Mouse (Mus musculus) heart, embryonic 15.5 days (tissue): ENCODE measurements around the gene Phb2. TPM values are rescaled to one million over a fixed set of nuclear protein-coding genes. Genes with fewer than 3 reads are reported as not detected.

ENCODE experiments used
- ATAC-seq: fragments of 200-750 bp; cut with Nextera tagmentation; replicated peaks from 2 replicates; pipeline ENCODE4 v1.8.0; 2017; ENCODE audit warnings: low read depth, moderate TSS enrichment; ENCODE audit not compliant: insufficient number of reproducible peaks, insufficient read depth, low FRiP score
- H3K27ac ChIP-seq: fragments of 300-500 bp; sonication (generic); 2 replicates; pipeline ENCODE4 v1.5.1; 2015; ENCODE audit warnings: mild to moderate bottlenecking, inconsistent platforms
- H3K27me3 ChIP-seq: fragments of 300-500 bp; sonication (generic); 2 replicates; pipeline ENCODE4 v1.6.1; 2015; ENCODE audit warnings: inconsistent platforms
- H3K36me3 ChIP-seq: fragments of 300-500 bp; sonication (generic); 2 replicates; pipeline ENCODE4 v1.6.1; 2015; ENCODE audit warnings: mild to moderate bottlenecking, inconsistent platforms
- H3K4me1 ChIP-seq: fragments of 300-500 bp; sonication (generic); replicated peaks from 2 replicates; pipeline ENCODE4 v1.6.1; 2015; ENCODE audit warnings: inconsistent platforms
- H3K4me2 ChIP-seq: fragments of 300-500 bp; sonication (generic); 2 replicates; pipeline ENCODE4 v1.6.1; 2015; ENCODE audit warnings: inconsistent platforms, mild to moderate bottlenecking, moderate library complexity
- H3K4me3 ChIP-seq: fragments of 300-500 bp; sonication (generic); 2 replicates; pipeline ENCODE4 v1.5.1; 2015; ENCODE audit warnings: mild to moderate bottlenecking, inconsistent platforms
- H3K9ac ChIP-seq: fragments of 300-500 bp; sonication (generic); 2 replicates; pipeline ENCODE4 v1.6.1; 2015; ENCODE audit warnings: mild to moderate bottlenecking, inconsistent platforms
- H3K9me3 ChIP-seq: fragments of 300-500 bp; sonication (generic); replicated peaks from 2 replicates; pipeline ENCODE4 v1.6.1; 2016; ENCODE audit warnings: inconsistent platforms
- WGBS: fragments of 180-500 bp; shearing (Covaris S2); methylation state at CpG from one replicate; pipeline ENCODE4 v1.1.7; 2015; ENCODE audit warnings: mixed read lengths; 5-methylcytosine and 5-hydroxymethylcytosine counted together
- polyA plus RNA-seq: library from polyadenylated mRNA; unstranded; fragments of >200 nt; fragmentation: Nextera tagmentation; extraction: Ambion mirVana; gene quantifications from 2 replicates; pipeline ENCODE4 v1.2.1, GENCODE M21; 2015

Phb2 gene
- polyA plus RNA-seq, 1 experiment from 2014 or later = 307 TPM

GRCm38 (mm10) chr6:124708289-124708889 lies 3.7 kb upstream of the Phb2 start:
- H3K4me2 ChIP-seq = no peak overlapping the region
- no peak overlapping the region for H3K4me3 ChIP-seq
- no peaks in the 10 kb centered on the region for H3K9me3 ChIP-seq
- WGBS = 92% methylated on average over 10 of the region's 10 CpGs
- H3K9ac ChIP-seq = no peak overlapping the region
- peaks cover 25% of the 10 kb centered on the region for H3K4me1 ChIP-seq
- ATAC-seq = no peak
- peaks cover 31% of the 10 kb centered on the region for H3K36me3 ChIP-seq
- no peaks in the 10 kb centered on the region for H3K27me3 ChIP-seq
- no peak overlapping the region for H3K27ac ChIP-seq

GRCm38 (mm10) chr6:124712918-124713317 lies 782 bp downstream of the Phb2 start:
- Histone ChIP-seq H3K9me3 (no peaks in the 10 kb centered on the region), H3K27ac (peak overlapping the region; percentile 87), H3K9ac (peak overlapping the region; percentile 88), H3K36me3 (peaks cover 39% of the 10 kb centered on the region), H3K4me2 (peak overlapping the region; percentile 76), H3K27me3 (no peaks in the 10 kb centered on the region), H3K4me3 (peak overlapping the region; percentile 84), H3K4me1 (peaks cover 34% of the 10 kb centered on the region)
- 11% methylated on average over 11 of the region's 11 CpGs for WGBS
- ATAC-seq = no peak

- Histone ChIP-seq H3K9ac (no peak overlapping the region), H3K27me3 (no peaks in the 10 kb centered on the region), H3K4me1 (peaks cover 26% of the 10 kb centered on the region), H3K4me2 (no peak overlapping the region; the same call in 1 of the 2 replicates), H3K36me3 (peaks cover 33% of the 10 kb centered on the region), H3K4me3 (no peak overlapping the region), H3K27ac (no peak overlapping the region), H3K9me3 (no peaks in the 10 kb centered on the region)
- ATAC-seq = no peak
- WGBS = 63% methylated on average over 20 of the region's 20 CpGs
Measured at GRCm38 (mm10) chr6:124716864-124717490, 4.8 kb downstream of the Phb2 start.

DNA sequence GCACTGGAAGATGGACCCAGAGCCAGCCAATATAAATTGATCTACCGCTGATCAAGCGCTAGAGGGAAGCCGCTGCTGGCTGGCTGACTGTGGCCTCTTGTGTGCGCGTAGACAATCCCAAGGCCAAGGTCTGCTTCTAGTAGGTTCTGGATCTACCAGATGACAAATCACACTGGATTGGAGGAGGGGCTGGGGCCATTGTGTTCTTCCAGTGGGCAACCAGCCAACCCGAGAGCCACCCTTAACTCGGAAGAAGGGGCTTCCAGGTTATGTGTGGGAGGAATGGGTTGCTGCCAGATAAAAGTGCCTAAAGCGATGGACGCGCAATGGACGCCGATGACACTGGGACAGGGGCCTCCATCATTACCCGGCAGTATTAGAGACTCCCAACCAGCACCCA lies 5.8 kb downstream of the Phb2 start:
- H3K27me3 ChIP-seq = no peaks in the 10 kb centered on the region
- peak overlapping the region; percentile 3; the same call in 1 of the 2 replicates for H3K4me2 ChIP-seq
- no peaks in the 10 kb centered on the region for H3K9me3 ChIP-seq
- WGBS = 76% methylated on average over 13 of the region's 13 CpGs
- peaks cover 22% of the 10 kb centered on the region for H3K4me1 ChIP-seq
- ATAC-seq = no peak
- no peak overlapping the region for H3K9ac ChIP-seq
- H3K4me3 ChIP-seq = peak overlapping the region; percentile 24; the same call in 1 of the 2 replicates
- peaks cover 33% of the 10 kb centered on the region for H3K36me3 ChIP-seq
- no peak overlapping the region; the same call in 1 of the 2 replicates for H3K27ac ChIP-seq

DNA sequence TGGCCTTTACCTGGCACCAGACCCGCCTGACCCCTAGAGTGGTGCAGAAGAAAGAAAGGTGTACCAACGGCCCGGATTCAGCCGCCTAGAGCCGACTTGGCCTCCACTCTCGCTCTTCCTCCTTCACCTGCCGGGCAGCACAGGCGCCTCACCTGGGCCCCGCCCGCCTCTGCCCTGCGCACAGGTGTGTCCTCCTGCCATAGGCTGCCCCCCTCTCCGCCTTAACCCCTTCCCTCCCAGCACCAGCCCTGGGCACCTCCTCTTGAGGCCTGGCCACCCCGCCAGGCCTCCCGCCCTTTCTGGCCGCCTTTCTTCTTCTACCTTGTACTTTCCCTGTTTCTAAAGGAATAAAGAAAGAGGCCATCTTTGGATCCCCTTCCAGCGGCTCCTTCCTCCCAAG lies 6.6 kb downstream of the Phb2 start:
- 71% methylated on average over 16 of the region's 16 CpGs for WGBS
- Histone ChIP-seq H3K9me3 (no peaks in the 10 kb centered on the region), H3K4me3 (peak overlapping the region; percentile 24; the same call in 1 of the 2 replicates), H3K27ac (peak overlapping the region; percentile 0; the same call in 1 of the 2 replicates), H3K4me2 (no peak overlapping the region), H3K36me3 (peaks cover 31% of the 10 kb centered on the region), H3K9ac (no peak overlapping the region), H3K4me1 (peaks cover 15% of the 10 kb centered on the region), H3K27me3 (no peaks in the 10 kb centered on the region)
- ATAC-seq = no peak

GRCm38 (mm10) chr6:124719354-124719978 lies 7.3 kb downstream of the Phb2 start:
- Histone ChIP-seq H3K4me1 (peaks cover 9% of the 10 kb centered on the region), H3K27me3 (no peaks in the 10 kb centered on the region), H3K36me3 (peaks cover 25% of the 10 kb centered on the region), H3K9ac (no peak overlapping the region), H3K27ac (peak overlapping the region; percentile 0; the same call in 1 of the 2 replicates), H3K4me3 (peak overlapping the region; percentile 9; the same call in 1 of the 2 replicates), H3K9me3 (no peaks in the 10 kb centered on the region), H3K4me2 (no peak overlapping the region)
- 50% methylated on average over 7 of the region's 7 CpGs for WGBS
- no peak for ATAC-seq

- Histone ChIP-seq H3K4me1 (peaks cover 9% of the 10 kb centered on the region), H3K4me2 (no peak overlapping the region), H3K9me3 (no peaks in the 10 kb centered on the region), H3K27me3 (no peaks in the 10 kb centered on the region), H3K9ac (no peak overlapping the region), H3K36me3 (peaks cover 11% of the 10 kb centered on the region), H3K27ac (no peak overlapping the region), H3K4me3 (no peak overlapping the region)
- ATAC-seq = no peak
- WGBS = 54% methylated on average over 11 of the region's 11 CpGs
Measured at GRCm38 (mm10) chr6:124720904-124721303, 8.8 kb downstream of the Phb2 start.

DNA sequence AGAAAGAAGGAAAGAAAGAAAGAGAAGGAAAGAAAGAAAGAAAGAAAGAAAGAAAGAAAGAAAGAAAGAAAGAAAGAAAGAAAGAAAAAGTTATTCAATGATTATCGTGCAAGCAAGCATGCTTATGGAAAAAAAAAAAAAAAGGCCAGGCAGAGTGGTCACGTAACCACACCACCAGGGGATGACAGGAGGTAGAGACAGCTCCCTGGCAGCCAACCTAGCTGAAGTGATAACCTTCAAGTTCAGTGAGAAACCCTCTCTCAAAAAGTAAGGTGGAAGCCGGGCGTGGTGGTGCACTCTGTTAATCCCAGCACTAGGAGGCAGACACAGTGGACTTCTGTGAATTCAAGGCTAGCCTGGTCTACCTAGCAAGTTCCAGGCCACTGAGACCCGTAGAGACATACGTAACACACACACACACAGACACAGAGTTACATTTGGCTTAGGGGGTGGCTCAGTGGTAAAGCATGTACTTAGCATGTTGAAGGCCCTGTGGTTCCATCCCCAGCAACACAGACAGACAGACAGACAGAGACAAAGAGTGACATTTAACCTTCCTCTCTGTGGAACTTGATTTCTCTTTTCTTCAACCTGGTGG lies 10.8 kb downstream of the Phb2 start:
- Histone ChIP-seq H3K9ac (no peak overlapping the region), H3K36me3 (no peaks in the 10 kb centered on the region), H3K4me1 (peaks cover 9% of the 10 kb centered on the region), H3K4me3 (no peak overlapping the region), H3K4me2 (no peak overlapping the region), H3K27me3 (no peaks in the 10 kb centered on the region), H3K27ac (no peak overlapping the region), H3K9me3 (no peaks in the 10 kb centered on the region)
- 62% methylated on average over 6 of the region's 6 CpGs for WGBS
- ATAC-seq = no peak

- 61% methylated on average over 8 of the region's 8 CpGs for WGBS
- H3K27ac ChIP-seq = no peak overlapping the region
- H3K9ac ChIP-seq = no peak overlapping the region
- no peaks in the 10 kb centered on the region for H3K36me3 ChIP-seq
- no peaks in the 10 kb centered on the region for H3K9me3 ChIP-seq
- no peak for ATAC-seq
- no peak overlapping the region for H3K4me2 ChIP-seq
- H3K27me3 ChIP-seq = no peaks in the 10 kb centered on the region
- peaks cover 9% of the 10 kb centered on the region for H3K4me1 ChIP-seq
- no peak overlapping the region for H3K4me3 ChIP-seq
Measured at GRCm38 (mm10) chr6:124723541-124723940, 11.4 kb downstream of the Phb2 start.

GRCm38 (mm10) chr6:124724472-124724871 lies 12.3 kb downstream of the Phb2 start:
- peaks cover 6% of the 10 kb centered on the region for H3K4me1 ChIP-seq
- H3K27ac ChIP-seq = no peak overlapping the region
- no peaks in the 10 kb centered on the region for H3K9me3 ChIP-seq
- no peak overlapping the region for H3K9ac ChIP-seq
- H3K27me3 ChIP-seq = no peaks in the 10 kb centered on the region
- H3K36me3 ChIP-seq = no peaks in the 10 kb centered on the region
- 85% methylated on average over 10 of the region's 10 CpGs for WGBS
- ATAC-seq = no peak
- H3K4me2 ChIP-seq = no peak overlapping the region
- H3K4me3 ChIP-seq = no peak overlapping the region

GRCm38 (mm10) chr6:124728621-124729020 lies 16.5 kb downstream of the Phb2 start:
- H3K27ac ChIP-seq = no peak overlapping the region
- no peaks in the 10 kb centered on the region for H3K9me3 ChIP-seq
- no peaks in the 10 kb centered on the region for H3K27me3 ChIP-seq
- no peak overlapping the region for H3K9ac ChIP-seq
- no peak for ATAC-seq
- H3K36me3 ChIP-seq = no peaks in the 10 kb centered on the region
- peaks cover 2% of the 10 kb centered on the region; the same call in 1 of the 2 replicates for H3K4me1 ChIP-seq
- 81% methylated on average over 10 of the region's 10 CpGs for WGBS
- no peak overlapping the region for H3K4me2 ChIP-seq
- no peak overlapping the region for H3K4me3 ChIP-seq
